Mouse (Mus musculus) intestine, embryonic 16.5 days (tissue): ENCODE data around the gene Cldn10. TPM values are rescaled to one million over a fixed set of nuclear protein-coding genes. Genes with fewer than 3 reads are reported as not detected.
"Not testable (repeated sequence)": the region's sequence is repeated elsewhere in the genome, so short reads cannot be mapped to it uniquely, and the experiment has no call there.

ENCODE experiments used
- ATAC-seq: fragments of 200-750 bp; cut with Nextera tagmentation; 2 replicates; pipeline ENCODE4 v1.8.0; 2017; ENCODE audit warnings: moderate TSS enrichment, moderate library complexity
- H3K27ac ChIP-seq: fragments of 300-500 bp; sonication (generic); 2 replicates; pipeline ENCODE4 v1.5.1; 2014; ENCODE audit warnings: mild to moderate bottlenecking, low read length
- H3K27me3 ChIP-seq: fragments of 300-500 bp; sonication (generic); replicated peaks from 2 replicates; pipeline ENCODE4 v1.6.1; 2014; ENCODE audit warnings: low read length, control low read depth, mixed read lengths; ENCODE audit not compliant: control insufficient read depth, insufficient read depth
- H3K36me3 ChIP-seq: fragments of 300-500 bp; sonication (generic); 2 replicates; pipeline ENCODE4 v1.6.1; 2014; ENCODE audit warnings: low read length, control low read depth; ENCODE audit not compliant: control insufficient read depth, insufficient read depth
- H3K4me1 ChIP-seq: fragments of 300-500 bp; sonication (generic); 2 replicates; pipeline ENCODE4 v1.6.1; 2014; ENCODE audit warnings: low read length, control low read depth, mixed read lengths; ENCODE audit not compliant: control insufficient read depth, insufficient read depth
- H3K4me2 ChIP-seq: fragments of 300-500 bp; sonication (generic); 2 replicates; pipeline ENCODE4 v1.6.1; 2014; ENCODE audit warnings: low read depth, low read length, control low read depth
- H3K4me3 ChIP-seq: fragments of 300-500 bp; sonication (generic); 2 replicates; pipeline ENCODE4 v1.5.1; 2014; ENCODE audit warnings: mild to moderate bottlenecking, low read length
- H3K9ac ChIP-seq: fragments of 300-500 bp; sonication (generic); 2 replicates; pipeline ENCODE4 v1.6.1; 2014; ENCODE audit warnings: low read depth, low read length
- H3K9me3 ChIP-seq: fragments of 300-500 bp; sonication (generic); 2 replicates; pipeline ENCODE4 v1.6.1; 2016; ENCODE audit warnings: low read length, control low read depth; ENCODE audit not compliant: control insufficient read depth
- WGBS: fragments of 180-500 bp; shearing (Covaris S2); extraction: QIAGEN DNeasy Blood & Tissue Kit; methylation state at CpG from one replicate; pipeline ENCODE4 v1.1.7; 2014; 5-methylcytosine and 5-hydroxymethylcytosine counted together
- polyA plus RNA-seq: library from polyadenylated mRNA; unstranded; fragments of >200 nt; fragmentation: Nextera tagmentation; extraction: Ambion mirVana; gene quantifications from 2 replicates; pipeline ENCODE4 v1.2.1, GENCODE M21; 2015

The Cldn10 gene
- polyA plus RNA-seq, 1 experiment from 2014 or later, result 21.1 TPM

DNA sequence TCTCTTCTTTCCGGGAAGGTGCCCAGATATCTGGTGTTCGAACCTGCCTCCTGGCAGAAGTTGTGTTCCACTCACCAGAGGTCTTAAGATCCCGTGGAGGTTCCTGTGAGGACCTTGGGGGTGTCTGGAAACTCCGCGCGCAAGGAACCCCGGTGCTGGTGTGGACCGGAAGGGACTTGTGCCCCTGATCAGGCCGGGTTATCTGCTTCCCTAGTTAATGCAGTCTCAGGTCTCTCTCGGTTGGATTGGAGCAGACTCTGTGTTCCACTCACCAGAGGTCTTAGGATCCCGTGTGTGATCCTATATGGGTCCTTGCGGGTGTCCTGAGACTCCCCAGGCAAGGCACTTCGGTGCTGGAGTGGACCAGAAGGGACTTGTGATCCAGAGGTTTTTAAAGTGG lies 24.3 kb upstream of the Cldn10 start:
- WGBS, result 94% methylated on average over 13 of the region's 13 CpGs
- not testable (repeated sequence) for H3K4me3 ChIP-seq, H3K27ac ChIP-seq, H3K4me1 ChIP-seq, ATAC-seq, H3K9ac ChIP-seq, H3K36me3 ChIP-seq, H3K9me3 ChIP-seq, H3K4me2 ChIP-seq, H3K27me3 ChIP-seq

DNA sequence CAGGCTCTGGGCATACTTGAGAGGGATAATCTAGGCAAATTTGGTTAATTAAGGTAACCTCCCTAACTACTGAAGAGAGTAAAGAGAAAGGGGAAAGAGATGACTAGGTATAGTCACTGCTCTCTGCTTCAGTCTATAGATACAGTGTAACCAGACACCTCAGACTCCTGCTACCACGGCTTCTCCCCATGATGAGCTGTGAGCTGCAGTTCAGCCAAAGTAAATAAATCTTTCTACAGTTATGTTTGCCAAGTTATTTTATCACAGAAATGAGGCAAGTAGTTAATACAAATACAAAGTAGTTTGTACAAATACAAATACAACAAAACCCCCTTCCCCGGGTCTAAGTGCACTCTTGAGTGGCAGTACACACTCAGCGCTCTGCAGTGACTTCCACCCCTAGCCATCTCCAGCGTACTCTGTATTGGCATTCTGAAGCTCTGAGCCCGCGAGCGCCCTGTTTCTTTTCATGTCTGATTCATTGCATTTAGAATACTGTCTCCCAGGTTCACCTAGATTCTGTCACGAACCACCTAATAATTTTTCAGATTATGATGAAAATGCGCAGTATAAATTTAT lies 23.7 kb upstream of the Cldn10 start:
- WGBS, result 62% methylated on average over 9 of the region's 9 CpGs
- Histone ChIP-seq H3K36me3 (no peaks in the 10 kb centered on the region), H3K9me3 (no peaks in the 10 kb centered on the region), H3K4me1 (no peaks in the 10 kb centered on the region), H3K27ac (no peak overlapping the region), H3K4me3 (no peak overlapping the region), H3K4me2 (no peak overlapping the region), H3K9ac (no peak overlapping the region), H3K27me3 (no peaks in the 10 kb centered on the region)
- ATAC-seq, result peak; percentile 48; the same call in 1 of the 2 replicates

DNA sequence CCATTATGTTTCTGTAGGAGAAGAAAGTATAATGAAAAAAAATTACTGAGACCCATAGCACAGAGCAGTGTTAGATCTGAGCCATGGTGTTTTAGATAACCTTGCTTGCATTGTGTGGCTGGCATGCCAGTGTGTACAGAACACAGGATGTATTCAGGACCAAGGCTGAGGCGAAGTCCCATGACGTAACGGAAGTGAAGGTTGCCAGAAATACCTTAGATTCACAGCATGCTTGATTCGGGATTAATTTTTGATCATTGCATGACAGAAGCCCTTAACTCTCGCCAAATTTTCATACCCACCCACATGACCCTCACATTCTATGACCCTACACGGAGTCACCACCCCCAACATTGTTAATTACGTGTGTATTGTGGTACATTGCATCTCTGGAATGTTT lies 22.4 kb upstream of the Cldn10 start:
- Histone ChIP-seq H3K27me3 (no peaks in the 10 kb centered on the region), H3K9ac (no peak overlapping the region), H3K4me3 (no peak overlapping the region), H3K9me3 (no peaks in the 10 kb centered on the region), H3K27ac (no peak overlapping the region), H3K4me2 (no peak overlapping the region), H3K36me3 (no peaks in the 10 kb centered on the region), H3K4me1 (no peaks in the 10 kb centered on the region)
- no peak for ATAC-seq
- 77% methylated on average over 7 of the region's 7 CpGs for WGBS

DNA sequence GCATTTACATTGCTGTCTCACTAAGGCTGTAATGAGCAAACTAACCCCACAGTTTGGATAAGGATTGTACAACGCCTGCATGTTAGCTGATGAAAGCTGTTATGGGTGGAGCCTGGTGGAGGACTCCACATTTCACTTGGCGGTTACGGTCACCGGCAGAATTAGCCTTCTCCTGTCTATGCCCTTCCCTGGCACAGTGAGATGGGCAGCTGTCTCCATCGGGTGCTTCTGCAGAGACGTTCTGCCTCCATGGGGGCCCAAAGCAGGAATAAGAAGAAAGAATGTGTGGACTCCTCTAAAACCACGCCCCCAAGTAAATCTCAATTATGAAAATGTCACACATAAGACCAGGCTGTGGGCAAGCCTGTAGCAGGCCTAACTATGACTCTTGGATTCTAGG lies 21.8 kb upstream of the Cldn10 start:
- Histone ChIP-seq H3K27me3 (no peaks in the 10 kb centered on the region), H3K9ac (no peak overlapping the region), H3K4me2 (no peak overlapping the region), H3K9me3 (no peaks in the 10 kb centered on the region), H3K4me1 (no peaks in the 10 kb centered on the region), H3K36me3 (no peaks in the 10 kb centered on the region), H3K27ac (no peak overlapping the region), H3K4me3 (no peak overlapping the region)
- WGBS, result 63% methylated on average over 7 of the region's 7 CpGs
- no peak for ATAC-seq

DNA sequence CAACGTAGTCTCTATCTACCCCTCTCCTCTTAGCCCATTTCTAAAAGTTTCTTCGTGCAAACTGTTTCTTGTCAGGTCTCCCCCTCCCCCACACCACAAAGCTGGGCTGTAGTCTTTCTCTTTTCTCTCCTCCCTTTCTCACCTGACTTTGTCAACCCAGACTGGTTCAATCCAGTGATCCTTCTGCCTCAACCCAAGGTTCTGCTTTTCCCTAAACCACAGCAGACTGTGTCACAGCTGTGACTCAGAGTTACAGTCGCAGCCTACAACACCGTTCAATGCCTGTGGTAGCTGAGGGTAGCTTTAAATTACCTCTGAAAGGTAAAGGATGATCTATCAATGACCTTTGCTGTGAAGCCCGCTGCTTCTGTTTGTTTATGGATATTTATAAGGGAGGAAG lies 21.3 kb upstream of the Cldn10 start:
- WGBS, result 61% methylated on average over 5 of the region's 5 CpGs
- no peak for ATAC-seq
- H3K9ac ChIP-seq, result no peak overlapping the region
- no peaks in the 10 kb centered on the region for H3K9me3 ChIP-seq
- no peaks in the 10 kb centered on the region for H3K27me3 ChIP-seq
- H3K4me3 ChIP-seq, result no peak overlapping the region
- H3K27ac ChIP-seq, result no peak overlapping the region
- H3K36me3 ChIP-seq, result no peaks in the 10 kb centered on the region
- no peak overlapping the region for H3K4me2 ChIP-seq
- H3K4me1 ChIP-seq, result no peaks in the 10 kb centered on the region

- 35% methylated on average over 14 of the region's 14 CpGs for WGBS
- H3K27ac ChIP-seq, result no peak overlapping the region
- ATAC-seq, result peak; percentile 90
Measured at GRCm38 (mm10) chr14:118767673-118768353, 19.9 kb upstream of the Cldn10 start.

DNA sequence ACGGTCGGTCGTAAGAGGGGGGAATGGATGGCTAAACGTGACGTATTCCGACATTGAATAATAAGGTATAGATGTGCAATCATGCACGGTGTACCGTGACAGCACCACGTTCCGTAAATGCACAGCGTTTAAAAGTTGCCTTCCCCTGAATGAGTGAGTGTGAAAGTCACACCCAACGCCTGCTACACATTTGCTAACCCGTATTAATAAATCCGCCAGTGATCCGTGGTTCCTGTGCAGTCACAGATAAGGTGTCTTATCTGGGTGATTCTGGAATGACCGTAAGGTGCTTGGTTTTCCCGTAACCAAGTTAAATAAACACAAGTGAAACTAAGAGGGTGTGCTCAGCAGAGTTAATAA lies 19.4 kb upstream of the Cldn10 start:
- ATAC-seq, result peak; percentile 41

More at GRCm38 (mm10) chr14:118767673-118768353, 19.9 kb upstream of the Cldn10 start:
- Histone ChIP-seq H3K9ac (no peak overlapping the region), H3K36me3 (no peaks in the 10 kb centered on the region), H3K27me3 (no peaks in the 10 kb centered on the region), H3K4me2 (no peak overlapping the region), H3K4me1 (no peaks in the 10 kb centered on the region), H3K9me3 (no peaks in the 10 kb centered on the region), H3K4me3 (no peak overlapping the region)

GRCm38 (mm10) chr14:118773668-118774067 lies 14.0 kb upstream of the Cldn10 start:
- no peaks in the 10 kb centered on the region for H3K36me3 ChIP-seq
- no peaks in the 10 kb centered on the region for H3K4me1 ChIP-seq
- H3K4me3 ChIP-seq, result no peak overlapping the region
- no peaks in the 10 kb centered on the region for H3K27me3 ChIP-seq
- H3K4me2 ChIP-seq, result no peak overlapping the region
- H3K27ac ChIP-seq, result no peak overlapping the region
- H3K9ac ChIP-seq, result no peak overlapping the region
- 95% methylated on average over 3 of the region's 3 CpGs for WGBS
- ATAC-seq, result no peak
- no peaks in the 10 kb centered on the region for H3K9me3 ChIP-seq

More for the DNA sequence above, 19.4 kb upstream of the Cldn10 start:
- H3K27me3 ChIP-seq, result no peaks in the 10 kb centered on the region
- no peak overlapping the region for H3K4me3 ChIP-seq
- H3K9me3 ChIP-seq, result no peaks in the 10 kb centered on the region
- WGBS, result 46% methylated on average over 17 of the region's 17 CpGs
- H3K4me1 ChIP-seq, result no peaks in the 10 kb centered on the region
- no peak overlapping the region for H3K9ac ChIP-seq
- no peak overlapping the region for H3K4me2 ChIP-seq
- no peak overlapping the region for H3K27ac ChIP-seq
- no peaks in the 10 kb centered on the region for H3K36me3 ChIP-seq

DNA sequence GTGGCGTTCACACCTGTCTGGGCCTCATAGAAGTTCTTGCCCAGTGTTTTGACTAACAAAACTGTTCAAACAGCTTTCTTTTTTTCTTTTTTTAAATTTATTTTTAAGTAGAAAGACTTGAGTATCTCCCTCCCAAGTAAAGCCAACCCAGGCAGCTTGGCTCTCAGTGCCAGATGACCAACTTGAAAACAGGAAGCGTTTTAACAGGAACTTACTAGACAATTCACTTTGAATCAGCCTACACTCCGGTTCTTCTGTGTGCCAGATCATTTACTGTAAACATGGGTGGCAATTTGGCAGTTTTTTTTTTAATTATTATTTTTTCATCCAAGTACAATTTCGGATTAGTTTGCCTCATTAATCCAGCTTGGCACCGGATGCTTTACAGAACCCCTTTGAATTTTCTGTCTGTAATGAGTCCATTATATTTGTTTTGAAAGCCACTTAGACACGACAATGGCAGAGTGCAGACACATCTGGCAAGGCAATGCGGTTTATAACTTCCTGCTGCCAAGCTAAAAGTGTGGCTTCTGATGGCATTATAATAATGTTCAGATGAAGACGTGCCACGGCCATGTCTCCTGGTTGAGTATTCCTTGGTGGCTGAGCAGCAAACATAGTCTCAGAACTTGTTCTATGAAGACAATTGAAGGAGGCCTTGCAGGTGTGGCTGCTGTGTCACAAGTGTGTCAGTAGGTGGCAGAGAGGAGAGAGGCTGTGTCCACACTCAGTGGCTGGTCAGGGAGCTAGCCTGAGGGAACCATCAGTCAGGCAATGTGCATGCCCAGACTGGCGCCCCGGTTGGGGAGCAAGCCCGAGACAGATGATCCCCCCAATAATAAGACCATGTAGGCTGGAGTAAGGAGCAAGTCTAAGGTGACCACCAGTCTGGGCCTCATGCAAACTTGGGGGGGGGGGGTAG lies 12.9 kb upstream of the Cldn10 start:
- no peaks in the 10 kb centered on the region for H3K27me3 ChIP-seq
- no peaks in the 10 kb centered on the region for H3K36me3 ChIP-seq
- 82% methylated on average over 12 of the region's 12 CpGs for WGBS
- H3K9me3 ChIP-seq, result no peaks in the 10 kb centered on the region
- H3K4me1 ChIP-seq, result no peaks in the 10 kb centered on the region
- H3K9ac ChIP-seq, result no peak overlapping the region
- no peak overlapping the region for H3K27ac ChIP-seq
- ATAC-seq, result no peak
- H3K4me2 ChIP-seq, result no peak overlapping the region
- no peak overlapping the region for H3K4me3 ChIP-seq
